In genomic region chr7:112024446-112024730, GRCm38 (mm10) we compare ENCODE assay signal across 8 mouse cellular contexts. TPM values are rescaled to one million over a fixed set of nuclear protein-coding genes. Genes with fewer than 3 reads are reported as not detected.
A peak's percentile ranks its signal among the peaks of the same experiment; 100 is the strongest.
DNase-seq lines count a peak whose midpoint lies in the region; ATAC-seq lines count a peak whose summit lies in the region.

No protein-coding gene starts in this region.

- ATAC-seq in kidney, embryonic 16.5 days (ENCODE audit: low FRiP score, low TSS enrichment): no peak
- no peak for ATAC-seq in hindbrain, embryonic 16.5 days
- no peak for ATAC-seq in midbrain, embryonic 15.5 days (replicated peaks)

- H3K4me1 ChIP-seq in kidney, embryonic 16.5 days (ENCODE audit: insufficient read depth, low read length): peaks cover 47% of the 10 kb centered on the region
- H3K4me1 ChIP-seq in embryonic facial prominence, embryonic 10.5 days: peaks cover 28% of the 10 kb centered on the region
- peaks cover 28% of the 10 kb centered on the region for H3K4me1 ChIP-seq in hindbrain, embryonic 16.5 days (ENCODE audit: control insufficient read depth, insufficient read depth, low read depth, low read length)
- peaks cover 39% of the 10 kb centered on the region for H3K4me1 ChIP-seq in midbrain, embryonic 15.5 days

- H3K27me3 ChIP-seq in kidney, embryonic 16.5 days (ENCODE audit: insufficient read depth, low read length): no peaks in the 10 kb centered on the region
- H3K27me3 ChIP-seq in embryonic facial prominence, embryonic 10.5 days (replicated peaks; ENCODE audit: low read depth, poor library complexity, severe bottlenecking): no peaks in the 10 kb centered on the region
- H3K27me3 ChIP-seq in hindbrain, embryonic 16.5 days (replicated peaks; ENCODE audit: control insufficient read depth, insufficient read depth, low read length): no peaks in the 10 kb centered on the region
- H3K27me3 ChIP-seq in midbrain, embryonic 15.5 days (replicated peaks): no peaks in the 10 kb centered on the region

- WGBS in kidney, embryonic 16.5 days: 16% methylated on average over 7 of the region's 7 CpGs
- 37% methylated on average over 7 of the region's 7 CpGs for WGBS in embryonic facial prominence, embryonic 10.5 days
- WGBS in hindbrain, embryonic 16.5 days: 29% methylated on average over 7 of the region's 7 CpGs
- WGBS in midbrain, embryonic 15.5 days: 32% methylated on average over 7 of the region's 7 CpGs

- peak overlapping the region; percentile 87 for H3K4me2 ChIP-seq in kidney, embryonic 16.5 days (replicated peaks; ENCODE audit: low read depth, low read length)
- peak overlapping the region; percentile 83 for H3K4me2 ChIP-seq in hindbrain, embryonic 16.5 days (ENCODE audit: low read length)
- peak overlapping the region; percentile 85 for H3K4me2 ChIP-seq in midbrain, embryonic 15.5 days

- peak overlapping the region; percentile 98 for H3K9ac ChIP-seq in kidney, embryonic 16.5 days (replicated peaks; ENCODE audit: low read length)
- peak overlapping the region; percentile 99 for H3K9ac ChIP-seq in hindbrain, embryonic 16.5 days (ENCODE audit: low read depth, low read length)
- peak overlapping the region; percentile 98 for H3K9ac ChIP-seq in midbrain, embryonic 15.5 days

- no peaks in the 10 kb centered on the region for H3K36me3 ChIP-seq in kidney, embryonic 16.5 days (ENCODE audit: insufficient read depth, low read length)
- H3K36me3 ChIP-seq in embryonic facial prominence, embryonic 10.5 days (replicated peaks): peaks cover 13% of the 10 kb centered on the region
- no peaks in the 10 kb centered on the region for H3K36me3 ChIP-seq in hindbrain, embryonic 16.5 days (ENCODE audit: control insufficient read depth, insufficient read depth, low read length)
- no peaks in the 10 kb centered on the region for H3K36me3 ChIP-seq in midbrain, embryonic 15.5 days (replicated peaks)

- DNase-seq in kidney, adult 18-20 months: no peak
- DNase-seq in embryonic facial prominence, embryonic 10.5 days (ENCODE audit: low spot score): no peak
- no peak for DNase-seq in layer of hippocampus, adult 8-10 months (ENCODE audit: low spot score in 2 of 2)
- no peak for DNase-seq in frontal cortex, postnatal 36 days (ENCODE audit: low spot score in 2 of 2)
- no peak for DNase-seq in urinary bladder, postnatal 10 days (ENCODE audit: low spot score)

- no peaks in the 10 kb centered on the region for H3K9me3 ChIP-seq in kidney, embryonic 16.5 days (ENCODE audit: low read length)
- no peaks in the 10 kb centered on the region for H3K9me3 ChIP-seq in embryonic facial prominence, embryonic 10.5 days
- no peaks in the 10 kb centered on the region for H3K9me3 ChIP-seq in hindbrain, embryonic 16.5 days (ENCODE audit: control insufficient read depth, low read length)
- H3K9me3 ChIP-seq in midbrain, embryonic 15.5 days: no peaks in the 10 kb centered on the region

- H3K4me3 ChIP-seq in kidney, embryonic 16.5 days (ENCODE audit: low read length): peak overlapping the region; percentile 86
- H3K4me3 ChIP-seq in embryonic facial prominence, embryonic 10.5 days: peak overlapping the region; percentile 96
- H3K4me3 ChIP-seq in hindbrain, embryonic 16.5 days (ENCODE audit: low read length): peak overlapping the region; percentile 93
- peak overlapping the region; percentile 95 for H3K4me3 ChIP-seq in midbrain, embryonic 15.5 days

- peak overlapping the region; percentile 98; the same call in 1 of the 2 replicates for H3K27ac ChIP-seq in kidney, embryonic 16.5 days (ENCODE audit: low read length)
- peak overlapping the region; percentile 99 for H3K27ac ChIP-seq in embryonic facial prominence, embryonic 10.5 days (replicated peaks)
- peak overlapping the region; percentile 98; the same call in 1 of the 2 replicates for H3K27ac ChIP-seq in hindbrain, embryonic 16.5 days (ENCODE audit: low read depth, low read length)
- peak overlapping the region; percentile 98; the same call in 1 of the 2 replicates for H3K27ac ChIP-seq in midbrain, embryonic 15.5 days

RNA-seq across cellular contexts. Expression of gene Usp47, which starts 1.1 kb away (rescaled TPM):
- polyA plus RNA-seq in kidney, embryonic 16.5 days (2015; fragmentation: Nextera tagmentation; extraction: Ambion mirVana): 63.4 and 65.2 TPM in 2 replicates
- polyA plus RNA-seq in embryonic facial prominence, embryonic 10.5 days (2016; fragmentation: Nextera tagmentation; extraction: Ambion mirVana): 88.0 and 90.9 TPM in 2 replicates
- polyA plus RNA-seq in hindbrain, embryonic 16.5 days (2015; fragmentation: Nextera tagmentation; extraction: Ambion mirVana): 53.3 and 67.6 TPM in 2 replicates
- polyA plus RNA-seq in midbrain, embryonic 15.5 days (2015; fragmentation: Nextera tagmentation; extraction: Ambion mirVana): 78.6 and 82.5 TPM in 2 replicates
- 10 to 100 TPM; 63.3 to 69.2 (median 66.6) TPM for total RNA-seq in layer of hippocampus, adult 8-10 months (2022)
